Mouse (Mus musculus) liver, adult 2 months (tissue): ENCODE data around the gene Rbms1. TPM values are rescaled to one million over a fixed set of nuclear protein-coding genes. Genes with fewer than 3 reads are reported as not detected.

Experiments used
- DNase-seq: peaks from one replicate; pipeline ENCODE4 v3.0.0-alpha.2; 2011; ENCODE audit warnings: low read depth, low spot score; ENCODE audit errors: extremely low read depth
- H3K27ac ChIP-seq: fragments of 200-500 bp; replicated peaks from 2 replicates; pipeline ENCODE4 v1.5.1; 2012; ENCODE audit warnings: low read depth, mild to moderate bottlenecking, control low read depth, inconsistent platforms, low read length; ENCODE audit not compliant: insufficient read depth
- H3K27me3 ChIP-seq: fragments of 200-500 bp; 2 replicates; pipeline ENCODE4 v1.6.1; 2012; ENCODE audit warnings: mild to moderate bottlenecking, moderate library complexity, low read length, inconsistent platforms; ENCODE audit not compliant: control insufficient read depth, insufficient read depth
- H3K36me3 ChIP-seq: fragments of 200-500 bp; 2 replicates; pipeline ENCODE4 v1.6.1; 2012; ENCODE audit warnings: low read length, inconsistent platforms; ENCODE audit not compliant: control insufficient read depth, insufficient read depth
- H3K4me1 ChIP-seq: fragments of 200-500 bp; 2 replicates; pipeline ENCODE4 v1.6.1; 2011; ENCODE audit warnings: low read length; ENCODE audit not compliant: control insufficient read depth, insufficient read depth
- H3K4me3 ChIP-seq: fragments of 200-500 bp; 2 replicates; pipeline ENCODE4 v1.5.1; 2011; ENCODE audit warnings: low read depth, mild to moderate bottlenecking, control low read depth, low read length, moderate library complexity; ENCODE audit not compliant: insufficient read depth
- H3K79me2 ChIP-seq: fragments of 200-500 bp; 2 replicates; pipeline ENCODE4 v1.6.1; 2012; ENCODE audit warnings: inconsistent platforms, mild to moderate bottlenecking, low read length, moderate library complexity; ENCODE audit not compliant: control insufficient read depth, insufficient read depth
- H3K9ac ChIP-seq: fragments of 200-500 bp; 2 replicates; pipeline ENCODE4 v1.6.1; 2012; ENCODE audit warnings: low read depth, mild to moderate bottlenecking, control low read depth, inconsistent platforms, low read length
- CTCF ChIP-seq: fragments of 200-500 bp; IDR thresholded peaks from 2 replicates; pipeline ENCODE4 v1.5.1; 2011; ENCODE audit warnings: low read depth, low read length, control low read depth
- POLR2A ChIP-seq: fragments of 200-500 bp; IDR thresholded peaks from 2 replicates; pipeline ENCODE4 v1.6.1; 2011; ENCODE audit warnings: low read length, control low read depth; ENCODE audit not compliant: insufficient read depth; ENCODE audit errors: extremely low read depth
- WGBS: fragments of 180-500 bp; shearing (Covaris S2); methylation state at CpG from one replicate; pipeline ENCODE4 v1.1.7; 2018; 5-methylcytosine and 5-hydroxymethylcytosine counted together
- polyA plus RNA-seq: library from polyadenylated mRNA; depleted of rRNA; stranded (reverse); fragments of >200 nt; gene quantifications from 2 replicates; pipeline ENCODE4 v1.2.3, GENCODE M21; 2012
- total RNA-seq: library from RNA; depleted of rRNA; stranded (reverse); fragments of >200 nt; gene quantifications from 2 replicates; pipeline ENCODE4 v1.2.3, GENCODE M21; 2014

Rbms1 gene
- total and polyA plus RNA-seq, 2 experiments = 25.8 to 54.6 TPM

DNA sequence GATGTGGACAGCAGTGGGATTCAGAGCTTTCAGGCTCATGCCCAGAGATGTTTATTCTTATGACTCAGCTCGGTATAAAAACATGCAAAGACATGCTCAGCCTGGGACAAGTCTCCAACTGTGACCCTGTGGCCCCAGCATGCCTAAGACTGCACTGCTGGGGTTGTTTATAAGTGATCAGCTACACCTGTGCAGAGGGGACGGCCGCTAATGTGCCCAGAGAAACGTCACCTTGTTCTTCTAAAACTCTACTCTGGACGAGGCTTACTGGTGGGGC lies 135.9 kb downstream of the Rbms1 start:
- peaks cover 22% of the 10 kb centered on the region; the same call in 1 of the 2 replicates for H3K79me2 ChIP-seq
- TF ChIP-seq POLR2A (no peak), CTCF (no peak)
- no peak for DNase-seq
- H3K9ac ChIP-seq = no peak overlapping the region
- peaks cover 2% of the 10 kb centered on the region; the same call in 1 of the 2 replicates for H3K36me3 ChIP-seq
- WGBS = 85% methylated on average over 5 of the region's 5 CpGs
- no peaks in the 10 kb centered on the region for H3K27me3 ChIP-seq
- no peak overlapping the region for H3K27ac ChIP-seq
- peaks cover 8% of the 10 kb centered on the region for H3K4me1 ChIP-seq
- no peak overlapping the region for H3K4me3 ChIP-seq

GRCm38 (mm10) chr2:60826406-60827151 lies 136.4 kb downstream of the Rbms1 start:
- no peaks in the 10 kb centered on the region for H3K27me3 ChIP-seq
- H3K4me1 ChIP-seq = peaks cover 8% of the 10 kb centered on the region
- H3K4me3 ChIP-seq = no peak overlapping the region
- DNase-seq = no peak
- TF ChIP-seq CTCF = no peak
- no peak overlapping the region for H3K27ac ChIP-seq
- peaks cover 2% of the 10 kb centered on the region; the same call in 1 of the 2 replicates for H3K36me3 ChIP-seq
- H3K9ac ChIP-seq = no peak overlapping the region
- 77% methylated on average over 11 of the region's 11 CpGs for WGBS
- peaks cover 22% of the 10 kb centered on the region; the same call in 1 of the 2 replicates for H3K79me2 ChIP-seq

DNA sequence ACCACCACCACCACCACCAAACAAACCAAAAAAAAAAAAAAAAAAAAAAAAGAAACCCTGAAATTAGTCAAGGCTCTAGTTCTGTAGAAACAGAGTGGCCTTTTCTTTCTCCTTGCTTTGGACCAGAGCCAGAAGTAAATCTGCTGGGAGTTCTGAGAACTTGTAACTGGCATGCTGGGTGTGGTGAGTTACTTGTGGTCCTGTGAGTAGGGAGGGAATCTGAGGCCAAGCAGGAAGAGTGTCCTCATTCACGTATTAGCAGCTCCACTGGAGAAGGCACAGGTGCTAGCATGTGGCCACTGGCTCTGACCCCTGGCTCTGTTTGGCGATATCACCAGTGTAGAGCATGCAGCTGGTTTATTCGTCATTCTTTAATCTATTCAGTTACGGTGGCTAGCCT lies 137.3 kb downstream of the Rbms1 start:
- 68% methylated on average over 4 of the region's 4 CpGs for WGBS
- TF ChIP-seq CTCF (no peak), POLR2A (no peak)
- no peaks in the 10 kb centered on the region for H3K27me3 ChIP-seq
- H3K27ac ChIP-seq = no peak overlapping the region
- peaks cover 24% of the 10 kb centered on the region; the same call in 1 of the 2 replicates for H3K79me2 ChIP-seq
- peaks cover 2% of the 10 kb centered on the region; the same call in 1 of the 2 replicates for H3K36me3 ChIP-seq
- H3K4me3 ChIP-seq = no peak overlapping the region
- no peak for DNase-seq
- peaks cover 5% of the 10 kb centered on the region for H3K4me1 ChIP-seq
- H3K9ac ChIP-seq = no peak overlapping the region

DNA sequence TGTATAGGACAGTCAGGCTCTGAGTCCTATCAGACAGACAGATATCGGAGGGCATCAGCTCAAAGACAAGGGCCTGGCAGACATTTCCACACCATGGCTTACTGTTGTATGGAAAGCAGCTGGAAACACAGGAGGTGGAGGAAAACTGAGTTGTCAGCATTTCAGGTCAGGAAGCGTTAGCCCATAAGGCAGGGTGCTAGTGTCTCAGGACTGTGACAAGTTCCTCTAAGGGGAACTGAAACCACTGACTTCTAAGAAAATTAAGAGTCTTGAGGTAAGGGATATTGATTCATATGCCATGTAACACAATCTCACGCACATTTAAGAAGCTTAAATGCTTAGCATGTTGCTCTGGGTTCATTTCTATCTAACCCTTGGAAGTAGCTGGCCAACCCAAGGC lies 141.4 kb downstream of the Rbms1 start:
- H3K4me1 ChIP-seq = peaks cover 5% of the 10 kb centered on the region; the same call in 1 of the 2 replicates
- 77% methylated on average over 3 of the region's 3 CpGs for WGBS

GRCm38 (mm10) chr2:60818632-60819031 lies 144.4 kb downstream of the Rbms1 start:
- Histone ChIP-seq H3K79me2 (peaks cover 20% of the 10 kb centered on the region; the same call in 1 of the 2 replicates), H3K27me3 (no peaks in the 10 kb centered on the region), H3K9ac (no peak overlapping the region), H3K4me3 (no peak overlapping the region), H3K27ac (no peak overlapping the region), H3K4me1 (peaks cover 5% of the 10 kb centered on the region), H3K36me3 (peaks cover 2% of the 10 kb centered on the region; the same call in 1 of the 2 replicates)
- TF ChIP-seq POLR2A = no peak
- TF ChIP-seq CTCF = no peak
- no peak for DNase-seq
- 68% methylated on average over 2 of the region's 2 CpGs for WGBS

More for the DNA sequence above, 141.4 kb downstream of the Rbms1 start:
- no peak for TF ChIP-seq CTCF
- TF ChIP-seq POLR2A = no peak
- Histone ChIP-seq H3K36me3 (peaks cover 2% of the 10 kb centered on the region; the same call in 1 of the 2 replicates), H3K79me2 (peaks cover 25% of the 10 kb centered on the region; the same call in 1 of the 2 replicates), H3K27ac (no peak overlapping the region), H3K27me3 (no peaks in the 10 kb centered on the region), H3K4me3 (no peak overlapping the region), H3K9ac (no peak overlapping the region)
- no peak for DNase-seq

- Histone ChIP-seq H3K79me2 (peaks cover 19% of the 10 kb centered on the region; the same call in 1 of the 2 replicates), H3K4me1 (peaks cover 5% of the 10 kb centered on the region), H3K4me3 (no peak overlapping the region), H3K27me3 (no peaks in the 10 kb centered on the region), H3K27ac (no peak overlapping the region), H3K9ac (no peak overlapping the region), H3K36me3 (no peaks in the 10 kb centered on the region)
- DNase-seq = no peak
- 84% methylated on average over 2 of the region's 2 CpGs for WGBS
- TF ChIP-seq CTCF = no peak
- TF ChIP-seq POLR2A = no peak
Observed at GRCm38 (mm10) chr2:60816307-60816706, 146.7 kb downstream of the Rbms1 start.
